Mouse (Mus musculus) spleen, adult 10 weeks (tissue): Measurements from ENCODE around the gene Sort1. TPM values are rescaled to one million over a fixed set of nuclear protein-coding genes. Genes with fewer than 3 reads are reported as not detected.

Source experiments
- polyA plus RNA-seq: library from polyadenylated mRNA; stranded (reverse); fragments of 350-450 nt; fragmentation: Illumina TruSeq; extraction: RNeasy Lipid Tissue Mini Kit (QIAGEN cat#74804); gene quantifications from one replicate; pipeline ENCODE4 v1.2.3, GENCODE M21; 2015; ENCODE audit warnings: low replicate concordance; ENCODE audit not compliant: insufficient read depth

Gene Sort1
- polyA plus RNA-seq: 16.0 TPM

GRCm38 (mm10) chr3:108283781-108284601 is at the start of gene Sort1:
Sort1 (plus strand) TSS chr3:108284082.

GRCm38 (mm10) chr3:108256719-108257637 is 26.9 kb upstream of the Sort1 start, which contains the start of gene Psma5:
Psma5 (plus strand) TSS chr3:108256926.

GRCm38 (mm10) chr3:108364270-108364995 is 80.6 kb downstream of the Sort1 start, which contains the start of gene Mybphl:
Mybphl (plus strand) TSS chr3:108364911.

GRCm38 (mm10) chr3:108383485-108384354 is 99.8 kb downstream of the Sort1 start, which contains the start of gene Psrc1:
Psrc1 (plus strand) TSS chr3:108383839.

Other genes starting within 250 kb of the Sort1 start
- gene Gstm4, start 239.2 kb upstream of the Sort1 start, polyA plus RNA-seq: 9.6 TPM
- 17.9 TPM for gene Ampd2, start 197.4 kb upstream of the Sort1 start, polyA plus RNA-seq
- gene Gnat2, start 191.3 kb upstream of the Sort1 start, polyA plus RNA-seq: 0.50 TPM
- gene Gnai3, start 137.9 kb upstream of the Sort1 start, polyA plus RNA-seq: 146 TPM
- 0.10 TPM for gene Gpr61, start 129.2 kb upstream of the Sort1 start, polyA plus RNA-seq
- 4.1 TPM for gene Amigo1, start 97.7 kb upstream of the Sort1 start, polyA plus RNA-seq
- gene Cyb561d1, start 82.9 kb upstream of the Sort1 start, polyA plus RNA-seq: 34.1 TPM
- 4.4 TPM for gene Atxn7l2, start 73.1 kb upstream of the Sort1 start, polyA plus RNA-seq
- 0.10 TPM for gene Sypl2, start 57.4 kb upstream of the Sort1 start, polyA plus RNA-seq
- gene Psma5, start 27.2 kb upstream of the Sort1 start, polyA plus RNA-seq: 133 TPM
- 0.19 TPM for gene Mybphl, start 80.8 kb downstream of the Sort1 start, polyA plus RNA-seq
- 3.7 TPM for gene Psrc1, start 99.8 kb downstream of the Sort1 start, polyA plus RNA-seq
- 0.32 TPM for gene Celsr2, start 131.5 kb downstream of the Sort1 start, polyA plus RNA-seq
- 90.4 TPM for gene Sars, start 161.1 kb downstream of the Sort1 start, polyA plus RNA-seq